Mouse (Mus musculus): ENCODE results near the gene Podxl2.

- TF ChIP-seq POLR2A (IDR thresholded peaks at IDR 0.05; ENCODE audit: borderline replicate concordance, extremely low read depth, low read depth, low read length), result no peak
- no peak for TF ChIP-seq CTCF (IDR thresholded peaks at IDR 0.05; ENCODE audit: insufficient read depth, low read length)
Measured at GRCm38 (mm10) chr6:88826088-88826487, 48.8 kb downstream of the Podxl2 start.

All from lung, adult 2 months (tissue).